Mouse (Mus musculus): ENCODE data around the gene Ddx42. TPM values are rescaled to one million over a fixed set of nuclear protein-coding genes. Genes with fewer than 3 reads are reported as not detected.

The Ddx42 gene
- polyA plus RNA-seq, 2 experiments, result 13.5 to 20.7 TPM

DNA sequence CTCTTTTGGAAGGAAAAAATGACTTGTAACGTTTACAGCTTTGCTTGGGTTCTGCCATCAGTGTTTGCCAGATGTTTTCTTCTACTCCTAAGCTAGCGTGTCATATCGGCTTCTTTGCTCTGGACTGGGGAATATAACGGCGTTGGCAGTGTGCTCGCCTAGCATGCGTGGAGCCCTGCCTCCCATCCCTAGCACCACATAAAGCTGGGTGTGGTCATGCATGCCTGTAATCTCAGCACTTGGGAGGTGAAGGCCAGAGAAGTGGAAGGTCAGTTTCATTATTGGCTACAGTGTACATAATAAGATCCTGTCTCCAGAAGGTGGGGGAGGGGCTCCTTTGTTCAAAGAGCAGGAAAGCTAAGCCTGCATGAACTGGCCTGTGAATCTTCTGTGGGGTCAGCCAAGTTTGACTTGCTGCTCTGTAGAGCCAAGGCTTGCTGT lies 58.3 kb downstream of the Ddx42 start:
- no peak for ATAC-seq (ENCODE audit: insufficient read depth)
- Histone ChIP-seq H3K9ac (replicated peaks) (no peak overlapping the region), H3K27me3 (ENCODE audit: control insufficient read depth, insufficient read depth, low read length) (no peaks in the 10 kb centered on the region), H3K4me3 (ENCODE audit: insufficient read depth in 1 of 2, low read depth in 2 of 2, low read length in 2 of 2) (no peak overlapping the region), H3K27ac (no peak overlapping the region), H3K4me2 (ENCODE audit: low read depth) (no peak overlapping the region), H3K9me3 (ENCODE audit: control insufficient read depth, low read length) (no peaks in the 10 kb centered on the region), H3K4me1 (replicated peaks; ENCODE audit: control insufficient read depth in 2 of 2, insufficient read depth in 2 of 2, low read length in 1 of 2) (peaks cover 11 to 30% of the 10 kb centered on the region in 2 experiments), H3K36me3 (replicated peaks; ENCODE audit: control insufficient read depth, insufficient read depth, low read depth) (no peaks in the 10 kb centered on the region)
- no peak for DNase-seq (ENCODE audit: low read depth in 3 of 3, low spot score in 3 of 3)
- WGBS (ENCODE audit: insufficient replicate concordance), result 82% methylated on average over 7 of the region's 7 CpGs
- TF ChIP-seq CTCF (IDR thresholded peaks at IDR 0.05; ENCODE audit: low read depth), result no peak
- no peak for TF ChIP-seq EP300 (IDR thresholded peaks at IDR 0.05; ENCODE audit: low read depth)

- Histone ChIP-seq H3K9ac (replicated peaks) (no peak within 1 kb of the TSS), H3K27me3 (ENCODE audit: control insufficient read depth, insufficient read depth, low read length) (no peaks in the 10 kb centered on the region), H3K36me3 (replicated peaks; ENCODE audit: control insufficient read depth, insufficient read depth, low read depth) (no peaks in the 10 kb centered on the region), H3K27ac (no peak within 1 kb of the TSS), H3K9me3 (ENCODE audit: control insufficient read depth, low read length) (no peaks in the 10 kb centered on the region), H3K4me3 (ENCODE audit: insufficient read depth in 1 of 2, low read depth in 2 of 2, low read length in 2 of 2) (no peak within 1 kb of the TSS), H3K4me1 (replicated peaks; ENCODE audit: control insufficient read depth in 2 of 2, insufficient read depth in 2 of 2, low read length in 1 of 2) (peaks cover 6 to 22% of the 10 kb centered on the region in 2 experiments), H3K4me2 (ENCODE audit: low read depth) (peak within 1 kb of the TSS; percentile 38)
- TF ChIP-seq EP300 (IDR thresholded peaks at IDR 0.05; ENCODE audit: low read depth), result no peak
- TF ChIP-seq CTCF (IDR thresholded peaks at IDR 0.05; ENCODE audit: low read depth), result peak; percentile 91
- WGBS (ENCODE audit: insufficient replicate concordance), result 4% methylated on average over 25 of the region's 25 CpGs
- ATAC-seq (ENCODE audit: insufficient read depth), result no peak
- DNase-seq (ENCODE audit: low read depth in 3 of 3, low spot score in 3 of 3), result peak; percentile 77 to 83 (median 78)
Observed at GRCm38 (mm10) chr11:106276454-106276853, 59.7 kb downstream of the Ddx42 start, which contains the start of gene Tcam1. Gene Tcam1 (plus strand): TSS chr11:106276672.

DNA sequence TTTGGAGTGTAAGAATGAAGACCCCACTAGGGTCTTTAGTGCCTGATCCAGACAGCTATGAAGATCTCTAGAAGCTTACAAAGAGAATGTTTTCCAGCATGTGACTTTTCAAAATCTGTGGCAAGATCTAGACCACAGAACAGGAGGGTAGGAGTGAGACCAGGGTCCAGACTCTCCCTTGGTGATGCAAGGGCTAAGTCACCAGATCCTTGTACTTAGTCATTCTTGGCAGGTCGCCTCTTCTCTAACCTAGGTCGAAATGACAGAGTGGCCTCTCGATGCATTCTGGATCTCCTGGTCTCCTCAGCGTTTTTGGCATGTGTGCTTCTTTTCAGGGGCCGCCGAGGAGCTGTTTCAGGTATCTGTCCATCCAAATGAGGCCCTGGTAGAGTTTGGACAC lies 65.7 kb downstream of the Ddx42 start:
- ATAC-seq (ENCODE audit: insufficient read depth) (no peak), DNase-seq (ENCODE audit: low read depth in 3 of 3, low spot score in 3 of 3) (no peak)
- WGBS (ENCODE audit: insufficient replicate concordance), result 69% methylated on average over 6 of the region's 6 CpGs
- no peak overlapping the region for H3K9ac ChIP-seq (replicated peaks)
- no peak overlapping the region for H3K4me3 ChIP-seq (ENCODE audit: insufficient read depth in 1 of 2, low read depth in 2 of 2, low read length in 2 of 2)
- no peak overlapping the region for H3K27ac ChIP-seq
- H3K9me3 ChIP-seq (ENCODE audit: control insufficient read depth, low read length), result no peaks in the 10 kb centered on the region
- H3K4me2 ChIP-seq (ENCODE audit: low read depth), result no peak overlapping the region
- no peaks in the 10 kb centered on the region for H3K27me3 ChIP-seq (ENCODE audit: control insufficient read depth, insufficient read depth, low read length)
- no peaks in the 10 kb centered on the region for H3K36me3 ChIP-seq (replicated peaks; ENCODE audit: control insufficient read depth, insufficient read depth, low read depth)
- no peaks in the 10 kb centered on the region for H3K4me1 ChIP-seq (replicated peaks; ENCODE audit: control insufficient read depth in 2 of 2, insufficient read depth in 2 of 2, low read length in 1 of 2)
- TF ChIP-seq EP300 (IDR thresholded peaks at IDR 0.05; ENCODE audit: low read depth) (no peak), CTCF (IDR thresholded peaks at IDR 0.05; ENCODE audit: low read depth) (no peak)

DNA sequence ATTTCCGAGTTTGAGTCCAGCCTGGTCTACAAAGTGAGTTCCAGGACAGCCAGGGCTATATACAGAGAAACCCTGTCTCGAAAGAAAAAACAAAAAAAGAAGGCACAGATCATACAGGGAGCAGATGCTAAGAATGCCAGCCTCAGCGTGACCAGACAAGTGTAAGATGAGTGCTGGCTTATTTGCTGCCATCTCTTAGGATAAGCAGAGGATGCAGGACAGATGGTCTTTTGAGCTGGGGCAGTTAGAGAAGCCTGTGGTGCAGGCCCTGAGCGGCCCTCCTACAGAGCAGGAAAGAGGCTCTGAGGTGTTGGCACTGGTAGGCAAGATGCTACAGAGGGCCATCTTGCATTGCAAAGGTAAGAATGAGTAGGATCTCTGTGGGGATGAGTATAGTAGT lies 66.6 kb downstream of the Ddx42 start:
- H3K27me3 ChIP-seq (ENCODE audit: control insufficient read depth, insufficient read depth, low read length), result no peaks in the 10 kb centered on the region
- no peaks in the 10 kb centered on the region for H3K4me1 ChIP-seq (replicated peaks; ENCODE audit: control insufficient read depth in 2 of 2, insufficient read depth in 2 of 2, low read length in 1 of 2)
- no peak for TF ChIP-seq EP300 (IDR thresholded peaks at IDR 0.05; ENCODE audit: low read depth)
- TF ChIP-seq CTCF (IDR thresholded peaks at IDR 0.05; ENCODE audit: low read depth), result no peak
- H3K27ac ChIP-seq, result no peak overlapping the region
- no peak overlapping the region for H3K4me2 ChIP-seq (ENCODE audit: low read depth)
- H3K36me3 ChIP-seq (replicated peaks; ENCODE audit: control insufficient read depth, insufficient read depth, low read depth), result no peaks in the 10 kb centered on the region
- no peak overlapping the region for H3K4me3 ChIP-seq (ENCODE audit: insufficient read depth in 1 of 2, low read depth in 2 of 2, low read length in 2 of 2)
- WGBS (ENCODE audit: insufficient replicate concordance), result 49% methylated on average over 4 of the region's 4 CpGs
- no peaks in the 10 kb centered on the region for H3K9me3 ChIP-seq (ENCODE audit: control insufficient read depth, low read length)
- DNase-seq (ENCODE audit: low read depth in 3 of 3, low spot score in 3 of 3) (no peak), ATAC-seq (ENCODE audit: insufficient read depth) (no peak)
- no peak overlapping the region for H3K9ac ChIP-seq (replicated peaks)

- DNase-seq (ENCODE audit: low read depth in 3 of 3, low spot score in 3 of 3) (no peak), ATAC-seq (ENCODE audit: insufficient read depth) (no peak)
- H3K4me2 ChIP-seq (ENCODE audit: low read depth), result no peak overlapping the region
- H3K36me3 ChIP-seq (replicated peaks; ENCODE audit: control insufficient read depth, insufficient read depth, low read depth), result no peaks in the 10 kb centered on the region
- no peak overlapping the region for H3K27ac ChIP-seq
- 58% methylated on average over 8 of the region's 8 CpGs for WGBS (ENCODE audit: insufficient replicate concordance)
- H3K9me3 ChIP-seq (ENCODE audit: control insufficient read depth, low read length), result no peaks in the 10 kb centered on the region
- H3K9ac ChIP-seq (replicated peaks), result no peak overlapping the region
- TF ChIP-seq CTCF (IDR thresholded peaks at IDR 0.05; ENCODE audit: low read depth) (no peak), EP300 (IDR thresholded peaks at IDR 0.05; ENCODE audit: low read depth) (no peak)
- H3K4me1 ChIP-seq (replicated peaks; ENCODE audit: control insufficient read depth in 2 of 2, insufficient read depth in 2 of 2, low read length in 1 of 2), result no peaks in the 10 kb centered on the region
- H3K27me3 ChIP-seq (ENCODE audit: control insufficient read depth, insufficient read depth, low read length), result no peaks in the 10 kb centered on the region
- no peak overlapping the region for H3K4me3 ChIP-seq (ENCODE audit: insufficient read depth in 1 of 2, low read depth in 2 of 2, low read length in 2 of 2)
Observed at GRCm38 (mm10) chr11:106284126-106284525, 67.4 kb downstream of the Ddx42 start.

Measured in liver, embryonic 14.5 days (tissue).